Mouse (Mus musculus): ENCODE data around the gene Kank1. TPM values are rescaled to one million over a fixed set of nuclear protein-coding genes. Genes with fewer than 3 reads are reported as not detected.

Kank1 gene
- polyA plus RNA-seq, 1 experiment from 2014 or later, result 19.6 TPM

GRCm38 (mm10) chr19:25230975-25231334 lies 5.8 kb upstream of the Kank1 start:
- Histone ChIP-seq H3K36me3 (replicated peaks) (no peaks in the 10 kb centered on the region), H3K4me3 (no peak overlapping the region), H3K27ac (no peak overlapping the region), H3K9me3 (no peaks in the 10 kb centered on the region), H3K27me3 (ENCODE audit: poor library complexity, severe bottlenecking) (peaks cover 22% of the 10 kb centered on the region), H3K4me1 (peaks cover 22% of the 10 kb centered on the region)
- no peak for DNase-seq (ENCODE audit: extremely low spot score, low spot score)
- 72% methylated on average over 4 of the region's 4 CpGs for WGBS

- no peaks in the 10 kb centered on the region for H3K36me3 ChIP-seq (replicated peaks)
- no peak for DNase-seq (ENCODE audit: extremely low spot score, low spot score)
- H3K4me1 ChIP-seq, result peaks cover 29% of the 10 kb centered on the region
- no peaks in the 10 kb centered on the region for H3K9me3 ChIP-seq
- H3K4me3 ChIP-seq, result no peak overlapping the region
- WGBS, result 75% methylated on average over 10 of the region's 10 CpGs
- H3K27ac ChIP-seq, result no peak overlapping the region
- H3K27me3 ChIP-seq (ENCODE audit: poor library complexity, severe bottlenecking), result peaks cover 33% of the 10 kb centered on the region
These were observed 4.7 kb upstream of the Kank1 start for GRCm38 (mm10) chr19:25232032-25232431.

GRCm38 (mm10) chr19:25237492-25238040 lies 791 bp downstream of the Kank1 start:
- peaks cover 46% of the 10 kb centered on the region for H3K4me1 ChIP-seq
- peak overlapping the region; percentile 92 for H3K27ac ChIP-seq
- under 1% methylated on average over 35 of the region's 35 CpGs for WGBS
- H3K4me3 ChIP-seq, result peak overlapping the region; percentile 81
- no peaks in the 10 kb centered on the region for H3K9me3 ChIP-seq
- H3K27me3 ChIP-seq (ENCODE audit: poor library complexity, severe bottlenecking), result peaks cover 50% of the 10 kb centered on the region
- no peaks in the 10 kb centered on the region for H3K36me3 ChIP-seq (replicated peaks)
- DNase-seq (ENCODE audit: extremely low spot score, low spot score), result peak; percentile 71

GRCm38 (mm10) chr19:25238121-25238520 lies 1.3 kb downstream of the Kank1 start:
- 3% methylated on average over 13 of the region's 13 CpGs for WGBS
- H3K4me1 ChIP-seq, result peaks cover 46% of the 10 kb centered on the region
- H3K27ac ChIP-seq, result peak overlapping the region; percentile 16; the same call in 1 of the 2 replicates
- no peaks in the 10 kb centered on the region for H3K36me3 ChIP-seq (replicated peaks)
- peaks cover 50% of the 10 kb centered on the region for H3K27me3 ChIP-seq (ENCODE audit: poor library complexity, severe bottlenecking)
- no peak for DNase-seq (ENCODE audit: extremely low spot score, low spot score)
- no peaks in the 10 kb centered on the region for H3K9me3 ChIP-seq
- peak overlapping the region; percentile 81 for H3K4me3 ChIP-seq

GRCm38 (mm10) chr19:25243566-25243965 lies 6.8 kb downstream of the Kank1 start:
- Histone ChIP-seq H3K9me3 (no peaks in the 10 kb centered on the region), H3K4me1 (peaks cover 22% of the 10 kb centered on the region), H3K27ac (no peak overlapping the region), H3K36me3 (replicated peaks) (no peaks in the 10 kb centered on the region), H3K4me3 (no peak overlapping the region), H3K27me3 (ENCODE audit: poor library complexity, severe bottlenecking) (0 out of 2 replicates have a peak, but pooled peaks cover 4% of the 10 kb centered on the region)
- 90% methylated on average over 4 of the region's 4 CpGs for WGBS
- no peak for DNase-seq (ENCODE audit: extremely low spot score, low spot score)

GRCm38 (mm10) chr19:25246062-25246461 lies 9.3 kb downstream of the Kank1 start:
- Histone ChIP-seq H3K27me3 (ENCODE audit: poor library complexity, severe bottlenecking) (no peaks in the 10 kb centered on the region), H3K9me3 (no peaks in the 10 kb centered on the region), H3K4me1 (peaks cover 26% of the 10 kb centered on the region), H3K36me3 (replicated peaks) (no peaks in the 10 kb centered on the region), H3K27ac (no peak overlapping the region), H3K4me3 (no peak overlapping the region)
- WGBS, result 94% methylated on average over 8 of the region's 8 CpGs
- DNase-seq (ENCODE audit: extremely low spot score, low spot score), result no peak

- no peak for DNase-seq (ENCODE audit: extremely low spot score, low spot score)
- H3K4me1 ChIP-seq, result peaks cover 17% of the 10 kb centered on the region
- H3K27me3 ChIP-seq (ENCODE audit: poor library complexity, severe bottlenecking), result no peaks in the 10 kb centered on the region
- H3K27ac ChIP-seq, result no peak overlapping the region
- no peaks in the 10 kb centered on the region for H3K36me3 ChIP-seq (replicated peaks)
- 93% methylated on average over 14 of the region's 14 CpGs for WGBS
- H3K9me3 ChIP-seq, result no peaks in the 10 kb centered on the region
- no peak overlapping the region for H3K4me3 ChIP-seq
These were observed 11.2 kb downstream of the Kank1 start for GRCm38 (mm10) chr19:25247858-25248552.

- Histone ChIP-seq H3K27me3 (ENCODE audit: poor library complexity, severe bottlenecking) (no peaks in the 10 kb centered on the region), H3K4me1 (peaks cover 17% of the 10 kb centered on the region), H3K36me3 (replicated peaks) (no peaks in the 10 kb centered on the region), H3K4me3 (no peak overlapping the region), H3K27ac (no peak overlapping the region), H3K9me3 (no peaks in the 10 kb centered on the region)
- DNase-seq (ENCODE audit: extremely low spot score, low spot score), result no peak
- 54% methylated on average over 13 of the region's 13 CpGs for whole genome bisulfite sequencing
These were observed 12.5 kb downstream of the Kank1 start for GRCm38 (mm10) chr19:25249230-25249629.

GRCm38 (mm10) chr19:25251610-25252140 lies 14.9 kb downstream of the Kank1 start:
- Histone ChIP-seq H3K4me1 (peaks cover 17% of the 10 kb centered on the region), H3K4me3 (no peak overlapping the region), H3K27ac (no peak overlapping the region), H3K9me3 (no peaks in the 10 kb centered on the region), H3K36me3 (replicated peaks) (no peaks in the 10 kb centered on the region), H3K27me3 (ENCODE audit: poor library complexity, severe bottlenecking) (no peaks in the 10 kb centered on the region)
- WGBS, result 84% methylated on average over 3 of the region's 3 CpGs
- DNase-seq (ENCODE audit: extremely low spot score, low spot score), result no peak

GRCm38 (mm10) chr19:25253198-25253597 lies 16.4 kb downstream of the Kank1 start:
- H3K4me3 ChIP-seq, result no peak overlapping the region
- H3K9me3 ChIP-seq, result no peaks in the 10 kb centered on the region
- no peaks in the 10 kb centered on the region for H3K27me3 ChIP-seq (ENCODE audit: poor library complexity, severe bottlenecking)
- H3K36me3 ChIP-seq (replicated peaks), result no peaks in the 10 kb centered on the region
- no peak for DNase-seq (ENCODE audit: extremely low spot score, low spot score)
- no peak overlapping the region for H3K27ac ChIP-seq
- H3K4me1 ChIP-seq, result peaks cover 17% of the 10 kb centered on the region
- 92% methylated on average over 6 of the region's 6 CpGs for WGBS

GRCm38 (mm10) chr19:25253628-25254027 lies 16.9 kb downstream of the Kank1 start:
- no peak overlapping the region for H3K4me3 ChIP-seq
- no peak overlapping the region for H3K27ac ChIP-seq
- no peaks in the 10 kb centered on the region for H3K36me3 ChIP-seq (replicated peaks)
- DNase-seq (ENCODE audit: extremely low spot score, low spot score), result no peak
- 92% methylated on average over 3 of the region's 3 CpGs for WGBS
- no peaks in the 10 kb centered on the region for H3K27me3 ChIP-seq (ENCODE audit: poor library complexity, severe bottlenecking)
- peaks cover 16% of the 10 kb centered on the region for H3K4me1 ChIP-seq
- no peaks in the 10 kb centered on the region for H3K9me3 ChIP-seq

- DNase-seq (ENCODE audit: extremely low spot score, low spot score), result no peak
- H3K4me3 ChIP-seq, result no peak overlapping the region
- peaks cover 4% of the 10 kb centered on the region; the same call in 1 of the 2 replicates for H3K36me3 ChIP-seq (replicated peaks)
- H3K27me3 ChIP-seq (ENCODE audit: poor library complexity, severe bottlenecking), result no peaks in the 10 kb centered on the region
- 89% methylated on average over 6 of the region's 6 CpGs for WGBS
- no peaks in the 10 kb centered on the region for H3K9me3 ChIP-seq
- H3K27ac ChIP-seq, result no peak overlapping the region
- H3K4me1 ChIP-seq, result no peaks in the 10 kb centered on the region
These were observed 21.5 kb downstream of the Kank1 start for GRCm38 (mm10) chr19:25258321-25258720.

- peaks cover 10% of the 10 kb centered on the region for H3K36me3 ChIP-seq (replicated peaks)
- H3K9me3 ChIP-seq, result peaks cover 4% of the 10 kb centered on the region; the same call in 1 of the 2 replicates
- no peak overlapping the region for H3K27ac ChIP-seq
- 57% methylated on average over 9 of the region's 9 CpGs for WGBS
- DNase-seq (ENCODE audit: extremely low spot score, low spot score), result no peak
- peaks cover 27% of the 10 kb centered on the region for H3K4me1 ChIP-seq
- no peak overlapping the region for H3K4me3 ChIP-seq
- no peaks in the 10 kb centered on the region for H3K27me3 ChIP-seq (ENCODE audit: poor library complexity, severe bottlenecking)
These were observed 29.4 kb downstream of the Kank1 start for GRCm38 (mm10) chr19:25266181-25266580.
